Mouse (Mus musculus) erythroblast, embryonic 14.5 days (primary cell): ENCODE results near the gene Cox16.

Experiments used
- GATA1 ChIP-seq: IDR thresholded peaks from 2 replicates; pipeline ENCODE4 v1.6.1; 2012; ENCODE audit warnings: low read length, inconsistent platforms, mixed read lengths
- TAL1 ChIP-seq: IDR thresholded peaks from 3 replicates; pipeline ENCODE4 v1.6.1; 2012; ENCODE audit warnings: low read length, inconsistent platforms, mixed read lengths

DNA sequence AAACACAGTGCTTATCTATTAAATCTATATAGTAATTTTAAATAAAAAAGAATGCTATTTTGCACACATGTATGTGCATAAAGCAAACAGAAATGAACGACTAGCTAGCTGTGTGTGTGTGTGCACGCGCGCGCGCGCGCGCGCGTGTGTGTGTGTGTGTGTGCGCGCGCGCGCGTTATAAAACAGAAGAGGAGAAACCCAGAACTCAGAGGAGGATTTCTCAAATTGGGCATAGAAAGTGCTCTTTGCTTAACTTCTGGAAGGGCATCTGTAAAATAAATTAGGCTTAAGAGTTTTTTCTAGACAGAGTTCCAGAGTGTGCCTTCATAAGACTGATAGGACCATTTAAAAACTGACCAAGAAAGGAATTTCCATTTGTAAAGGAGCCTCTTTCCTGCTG lies 1.3 kb downstream of the Cox16 start:
- TF ChIP-seq TAL1 (no peak), GATA1 (no peak)
